Mouse (Mus musculus) colon, adult 2 months (tissue): Measurements from ENCODE around the gene Prss54. TPM values are rescaled to one million over a fixed set of nuclear protein-coding genes. Genes with fewer than 3 reads are reported as not detected.

Experiments
- polyA plus RNA-seq: library from polyadenylated mRNA; depleted of rRNA; stranded (reverse); fragments of >200 nt; gene quantifications from 2 replicates; pipeline ENCODE4 v1.2.3, GENCODE M21; 2012; rRNA removed

Prss54 gene
- polyA plus RNA-seq: not detected in 2 replicates

GRCm38 (mm10) chr8:95576240-95576639 lies at the start of gene Prss54:
Prss54 (minus strand) TSS chr8:95576340.

DNA sequence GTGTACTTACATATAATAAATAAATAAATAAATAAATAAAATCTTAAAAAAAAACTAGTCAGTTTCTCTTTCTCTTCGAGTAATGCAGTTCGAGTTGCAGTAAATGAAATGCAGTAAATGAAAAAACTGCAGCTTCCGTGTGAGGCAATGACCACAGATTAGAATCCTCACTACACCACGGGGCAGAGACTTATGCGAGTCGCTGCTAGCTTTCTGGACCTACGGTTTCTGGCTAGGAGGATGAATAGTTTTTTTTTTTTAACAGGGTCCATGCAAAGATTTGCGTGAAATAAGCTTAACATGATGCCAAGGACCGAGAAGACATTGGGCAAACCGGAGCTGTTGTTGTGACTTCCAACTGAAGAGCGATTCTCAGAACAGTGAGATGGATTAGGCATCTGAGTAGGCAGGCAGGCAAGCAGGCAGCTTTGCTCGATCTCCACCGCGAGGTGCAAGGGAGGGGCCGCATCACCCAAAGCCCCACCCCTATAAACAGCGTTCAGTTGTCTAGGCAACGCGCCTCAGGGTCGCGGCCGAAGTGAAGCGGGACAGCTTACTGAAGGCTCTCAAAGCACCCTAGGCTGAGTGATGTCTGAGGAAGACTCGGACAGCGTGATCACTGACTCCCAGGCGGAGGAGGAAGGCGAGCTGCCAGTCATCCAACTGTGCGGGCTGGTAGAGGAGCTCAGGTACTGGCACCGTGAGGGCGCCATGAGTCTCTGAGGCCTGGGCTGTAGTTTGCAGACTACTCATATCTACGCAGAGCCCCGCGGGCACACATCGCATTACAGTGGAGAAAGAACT lies 42.4 kb downstream of the Prss54 start, which contains the start of gene Ccdc113:
Ccdc113 (plus strand) TSS at position 502 of the 804 bp plus-strand sequence.

Other genes starting within 250 kb of the Prss54 start
- 11.6 and 11.7 TPM in 2 replicates for gene Zfp319, start 244.4 kb downstream of the Prss54 start, polyA plus RNA-seq
- gene Usb1, start 244.1 kb downstream of the Prss54 start, polyA plus RNA-seq: 25.7 and 38.3 TPM in 2 replicates
- gene Mmp15, start 224.1 kb downstream of the Prss54 start, polyA plus RNA-seq: 103 and 104 TPM in 2 replicates
- 39.2 and 55.8 TPM in 2 replicates for gene Cfap20, start 141.5 kb downstream of the Prss54 start, polyA plus RNA-seq
- gene Csnk2a2, start 86.3 kb downstream of the Prss54 start, polyA plus RNA-seq: 9.8 and 10.3 TPM in 2 replicates
- gene Ccdc113, start 42.3 kb downstream of the Prss54 start, polyA plus RNA-seq: not detected in 2 replicates
- 0.97 and 1.3 TPM in 2 replicates for gene Gins3, start 57.1 kb upstream of the Prss54 start, polyA plus RNA-seq
- gene Ndrg4, start 100.6 kb upstream of the Prss54 start, polyA plus RNA-seq: 41.0 and 44.7 TPM in 2 replicates
- 10.4 and 11.7 TPM in 2 replicates for gene Setd6, start 139.5 kb upstream of the Prss54 start, polyA plus RNA-seq
- gene Cnot1, start 231.1 kb upstream of the Prss54 start, polyA plus RNA-seq: 70.0 and 73.8 TPM in 2 replicates
- 26.0 and 43.5 TPM in 2 replicates for gene Sap18b, start 249.0 kb upstream of the Prss54 start, polyA plus RNA-seq